Mouse (Mus musculus) CD4-positive, CD25-positive, alpha-beta regulatory T cell, adult 2 months (primary cell): ENCODE data around the gene Akr1d1.
A peak's percentile ranks its signal among the peaks of the same experiment; 100 is the strongest.

ENCODE experiments used
- DNase-seq: peaks from one replicate; pipeline ENCODE4 v3.0.0-alpha.2; 2012; ENCODE audit warnings: low read depth, low spot score

Gene Akr1d1

GRCm38 (mm10) chr6:37529940-37530339, at the start of gene Akr1d1:
TSS of gene Akr1d1 (plus strand) at chr6:37530173.
- DNase-seq: no peak

GRCm38 (mm10) chr6:37481147-37481546, 48.8 kb upstream of the Akr1d1 start:
- DNase-seq: peak; percentile 75

GRCm38 (mm10) chr6:37483262-37483661, 46.7 kb upstream of the Akr1d1 start:
- DNase-seq: no peak

- DNase-seq: no peak
Observed at GRCm38 (mm10) chr6:37484588-37485070, 45.3 kb upstream of the Akr1d1 start.

GRCm38 (mm10) chr6:37486502-37486901, 43.5 kb upstream of the Akr1d1 start:
- DNase-seq: no peak

GRCm38 (mm10) chr6:37492241-37492640, 37.7 kb upstream of the Akr1d1 start:
- DNase-seq: no peak

- DNase-seq: no peak
Observed at GRCm38 (mm10) chr6:37494957-37495356, 35.0 kb upstream of the Akr1d1 start.

- peak; percentile 27 for DNase-seq
Observed at GRCm38 (mm10) chr6:37496866-37497265, 33.1 kb upstream of the Akr1d1 start.

- no peak for DNase-seq
Observed at GRCm38 (mm10) chr6:37505588-37505987, 24.4 kb upstream of the Akr1d1 start.

- no peak for DNase-seq
Observed at GRCm38 (mm10) chr6:37506909-37507515, 23.0 kb upstream of the Akr1d1 start.

- DNase-seq: no peak
Observed at GRCm38 (mm10) chr6:37510786-37511185, 19.2 kb upstream of the Akr1d1 start.

GRCm38 (mm10) chr6:37520631-37521375, 9.2 kb upstream of the Akr1d1 start:
- DNase-seq: no peak

GRCm38 (mm10) chr6:37532036-37532435, 2.1 kb downstream of the Akr1d1 start:
- DNase-seq: no peak

- no peak for DNase-seq
Observed at GRCm38 (mm10) chr6:37536831-37537230, 6.9 kb downstream of the Akr1d1 start.

GRCm38 (mm10) chr6:37537801-37538200, 7.8 kb downstream of the Akr1d1 start:
- DNase-seq: no peak

- no peak for DNase-seq
Observed at GRCm38 (mm10) chr6:37538792-37539191, 8.8 kb downstream of the Akr1d1 start.

GRCm38 (mm10) chr6:37539403-37539802, 9.4 kb downstream of the Akr1d1 start:
- no peak for DNase-seq

- no peak for DNase-seq
Observed at GRCm38 (mm10) chr6:37540113-37540512, 10.1 kb downstream of the Akr1d1 start.

GRCm38 (mm10) chr6:37541171-37541570, 11.2 kb downstream of the Akr1d1 start:
- DNase-seq: no peak

GRCm38 (mm10) chr6:37542145-37542544, 12.2 kb downstream of the Akr1d1 start:
- no peak for DNase-seq

GRCm38 (mm10) chr6:37552760-37553159, 22.8 kb downstream of the Akr1d1 start:
- DNase-seq: peak; percentile 67

- no peak for DNase-seq
Observed at GRCm38 (mm10) chr6:37553926-37554325, 24.0 kb downstream of the Akr1d1 start.

- DNase-seq: no peak
Observed at GRCm38 (mm10) chr6:37554327-37554726, 24.4 kb downstream of the Akr1d1 start.
